Mouse (Mus musculus) midbrain, embryonic 11.5 days (tissue): ENCODE data around the gene Slc39a9. TPM values are rescaled to one million over a fixed set of nuclear protein-coding genes. Genes with fewer than 3 reads are reported as not detected.

Experiments used
- ATAC-seq: fragments of 200-750 bp; cut with Nextera tagmentation; 2 replicates; pipeline ENCODE4 v1.8.0; 2017; ENCODE audit warnings: moderate TSS enrichment, moderate library complexity; ENCODE audit not compliant: low FRiP score
- DNase-seq: peaks from one replicate; pipeline ENCODE4 v3.0.0; 2015; ENCODE audit warnings: low spot score; ENCODE audit errors: missing footprints
- H3K27ac ChIP-seq: fragments of 300-500 bp; sonication (generic); 2 replicates; pipeline ENCODE4 v1.5.1; 2014; ENCODE audit warnings: low read depth, low read length
- H3K27me3 ChIP-seq: fragments of 300-500 bp; sonication (generic); 2 replicates; pipeline ENCODE4 v1.6.1; 2014; ENCODE audit warnings: mild to moderate bottlenecking, low read length, moderate library complexity, mixed read lengths; ENCODE audit not compliant: control insufficient read depth, insufficient read depth
- H3K36me3 ChIP-seq: fragments of 300-500 bp; sonication (generic); 2 replicates; pipeline ENCODE4 v1.6.1; 2014; ENCODE audit warnings: mild to moderate bottlenecking, low read length, moderate library complexity, mixed read lengths; ENCODE audit not compliant: control insufficient read depth, insufficient read depth
- H3K4me1 ChIP-seq: fragments of 300-500 bp; sonication (generic); 2 replicates; pipeline ENCODE4 v1.6.1; 2014; ENCODE audit warnings: low read length; ENCODE audit not compliant: control insufficient read depth, insufficient read depth
- H3K4me2 ChIP-seq: fragments of 300-500 bp; sonication (generic); 2 replicates; pipeline ENCODE4 v1.6.1; 2014; ENCODE audit warnings: mild to moderate bottlenecking, moderate library complexity
- H3K4me3 ChIP-seq: fragments of 300-500 bp; sonication (generic); 2 replicates; pipeline ENCODE4 v1.5.1; 2014; ENCODE audit warnings: low read depth, low read length
- H3K9ac ChIP-seq: fragments of 300-500 bp; sonication (generic); 2 replicates; pipeline ENCODE4 v1.6.1; 2014; ENCODE audit warnings: low read length
- H3K9me3 ChIP-seq: fragments of 300-500 bp; sonication (generic); 2 replicates; pipeline ENCODE4 v1.6.1; 2016; ENCODE audit warnings: low read length; ENCODE audit not compliant: control insufficient read depth
- WGBS: fragments of 180-500 bp; shearing (Covaris S2); extraction: QIAGEN DNeasy Blood & Tissue Kit; methylation state at CpG from one replicate; pipeline ENCODE4 v1.1.7; 2014; 5-methylcytosine and 5-hydroxymethylcytosine counted together
- polyA plus RNA-seq: library from polyadenylated mRNA; unstranded; fragments of >200 nt; fragmentation: Nextera tagmentation; extraction: Ambion mirVana; gene quantifications from 2 replicates; pipeline ENCODE4 v1.2.1, GENCODE M21; 2014

Slc39a9 gene
- polyA plus RNA-seq, 1 experiment from 2014 or later = 29.8 TPM

DNA sequence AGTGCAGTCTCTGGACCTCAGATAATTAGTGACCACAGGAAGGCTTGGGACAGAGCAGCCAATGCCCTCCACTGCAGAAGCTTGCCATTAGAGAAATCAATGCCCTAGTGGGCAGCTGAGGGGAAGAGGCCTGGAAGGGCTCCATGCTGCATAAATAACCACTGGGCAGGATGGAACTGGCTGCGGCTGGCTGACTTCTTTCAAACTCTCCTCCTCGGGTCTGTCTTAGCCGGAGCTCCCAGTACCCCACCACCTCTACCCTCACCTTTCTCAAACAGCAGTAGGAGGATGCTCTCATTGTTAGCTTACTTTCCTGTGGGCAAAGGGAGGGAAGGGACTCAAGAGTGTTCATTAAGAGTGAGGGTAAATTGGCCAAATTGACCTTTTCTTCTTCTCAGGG, 51.3 kb downstream of the Slc39a9 start:
- 72% methylated on average over 3 of the region's 3 CpGs for WGBS
- DNase-seq (peak; percentile 65), ATAC-seq (no peak)
- Histone ChIP-seq H3K36me3 (no peaks in the 10 kb centered on the region), H3K9me3 (no peaks in the 10 kb centered on the region), H3K4me2 (no peak overlapping the region), H3K4me1 (peaks cover 11% of the 10 kb centered on the region), H3K27me3 (peaks cover 36% of the 10 kb centered on the region), H3K4me3 (no peak overlapping the region), H3K9ac (no peak overlapping the region), H3K27ac (no peak overlapping the region)

DNA sequence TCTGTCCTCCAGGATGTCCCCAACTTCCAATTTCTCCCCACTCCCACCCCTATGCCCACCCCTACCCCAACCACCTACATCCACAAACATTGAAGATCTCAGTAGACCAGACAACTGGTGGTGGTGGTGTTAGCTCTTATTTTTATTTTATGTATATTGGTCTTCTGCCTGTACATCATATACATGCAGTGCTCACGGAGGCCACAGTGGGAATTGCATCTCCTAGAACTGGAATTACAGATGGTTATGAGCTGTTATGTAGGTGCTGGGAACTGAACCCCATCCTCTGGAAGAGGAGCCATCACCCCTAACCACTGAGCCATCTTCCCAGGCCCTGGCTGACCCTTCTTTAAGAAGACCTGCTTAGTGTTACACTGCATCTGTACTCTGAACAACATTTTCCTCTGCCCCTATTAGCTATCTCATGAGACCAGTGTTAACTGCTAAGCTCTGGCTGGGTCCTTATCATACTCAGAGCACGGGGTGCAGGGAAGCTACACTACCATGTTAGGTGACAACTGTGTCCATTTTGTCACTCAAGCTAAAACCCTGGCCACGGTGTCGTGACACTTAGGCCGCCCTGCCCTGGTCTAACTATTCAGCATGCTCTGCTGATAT, 55.0 kb downstream of the Slc39a9 start:
- Histone ChIP-seq H3K4me3 (no peak overlapping the region), H3K36me3 (no peaks in the 10 kb centered on the region), H3K27ac (no peak overlapping the region), H3K9me3 (no peaks in the 10 kb centered on the region), H3K4me2 (no peak overlapping the region), H3K9ac (no peak overlapping the region), H3K27me3 (peaks cover 8% of the 10 kb centered on the region), H3K4me1 (no peaks in the 10 kb centered on the region)
- DNase-seq = no peak
- 89% methylated on average over 5 of the region's 5 CpGs for WGBS
- no peak for ATAC-seq

GRCm38 (mm10) chr12:80699144-80699531, 55.5 kb downstream of the Slc39a9 start:
- ATAC-seq = no peak

GRCm38 (mm10) chr12:80701332-80701731, 57.6 kb downstream of the Slc39a9 start:
- no peak for DNase-seq

More at GRCm38 (mm10) chr12:80699144-80699531, 55.5 kb downstream of the Slc39a9 start:
- Histone ChIP-seq H3K36me3 (no peaks in the 10 kb centered on the region), H3K27ac (no peak overlapping the region), H3K4me3 (no peak overlapping the region), H3K9ac (no peak overlapping the region), H3K9me3 (no peaks in the 10 kb centered on the region), H3K27me3 (peaks cover 3% of the 10 kb centered on the region; the same call in 1 of the 2 replicates), H3K4me1 (no peaks in the 10 kb centered on the region), H3K4me2 (no peak overlapping the region)
- WGBS = 72% methylated on average over 2 of the region's 2 CpGs
- no peak for DNase-seq

GRCm38 (mm10) chr12:80706208-80706914, 62.7 kb downstream of the Slc39a9 start:
- H3K4me1 ChIP-seq = no peaks in the 10 kb centered on the region
- H3K4me3 ChIP-seq = no peak overlapping the region
- H3K27me3 ChIP-seq = no peaks in the 10 kb centered on the region
- DNase-seq (no peak), ATAC-seq (no peak)
- no peaks in the 10 kb centered on the region for H3K36me3 ChIP-seq
- H3K9ac ChIP-seq = no peak overlapping the region
- no peak overlapping the region for H3K4me2 ChIP-seq
- H3K27ac ChIP-seq = no peak overlapping the region
- 62% methylated on average over 11 of the region's 11 CpGs for WGBS
- no peaks in the 10 kb centered on the region for H3K9me3 ChIP-seq

More at GRCm38 (mm10) chr12:80701332-80701731, 57.6 kb downstream of the Slc39a9 start:
- Histone ChIP-seq H3K27me3 (no peaks in the 10 kb centered on the region), H3K27ac (no peak overlapping the region), H3K9ac (no peak overlapping the region), H3K4me1 (no peaks in the 10 kb centered on the region), H3K4me2 (no peak overlapping the region), H3K4me3 (no peak overlapping the region), H3K9me3 (no peaks in the 10 kb centered on the region), H3K36me3 (no peaks in the 10 kb centered on the region)
- ATAC-seq = no peak
- WGBS = 85% methylated on average over 7 of the region's 7 CpGs

DNA sequence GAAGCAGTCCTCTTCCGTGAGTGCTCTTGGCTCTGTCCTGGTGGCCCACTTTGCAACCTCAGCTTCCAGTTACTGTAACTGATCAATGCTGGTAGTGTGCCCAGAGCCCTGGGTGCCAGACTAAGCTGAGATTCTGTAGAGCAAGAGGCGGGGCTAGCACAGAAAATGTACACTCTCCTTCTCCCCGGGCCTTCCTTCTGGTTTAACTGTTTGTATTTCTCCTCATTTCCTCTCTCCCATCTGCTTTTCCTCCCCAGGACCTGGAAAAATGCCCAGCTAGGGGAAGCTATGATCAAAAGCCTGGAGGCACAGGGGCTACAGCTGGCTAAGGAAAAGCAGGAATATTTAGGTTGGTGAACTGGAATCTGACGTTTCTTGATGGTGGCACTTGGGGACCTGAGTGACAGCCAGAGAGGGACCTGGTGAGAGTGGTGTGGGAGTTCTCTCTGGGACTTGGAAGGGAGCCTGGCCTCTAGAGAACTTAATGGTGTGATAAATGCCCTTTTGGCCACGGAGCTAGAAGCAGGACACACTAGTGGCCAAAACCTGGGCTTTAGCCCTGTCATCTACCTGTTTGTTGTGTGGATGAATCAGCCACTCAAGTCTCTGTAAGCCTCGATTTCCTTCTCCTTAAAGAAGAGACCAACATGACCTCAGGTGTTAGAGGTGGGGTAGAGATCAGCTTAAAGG, 63.4 kb downstream of the Slc39a9 start:
- H3K9ac ChIP-seq = no peak overlapping the region

GRCm38 (mm10) chr12:80715915-80716314, 72.2 kb downstream of the Slc39a9 start:
- DNase-seq = no peak
- no peak overlapping the region for H3K4me3 ChIP-seq
- 87% methylated on average over 6 of the region's 6 CpGs for WGBS

More for the DNA sequence above, 63.4 kb downstream of the Slc39a9 start:
- whole genome bisulfite sequencing = 75% methylated on average over 6 of the region's 6 CpGs
- no peak for ATAC-seq
- no peak overlapping the region for H3K27ac ChIP-seq
- no peaks in the 10 kb centered on the region for H3K4me1 ChIP-seq
- H3K36me3 ChIP-seq = no peaks in the 10 kb centered on the region
- no peaks in the 10 kb centered on the region for H3K9me3 ChIP-seq
- no peaks in the 10 kb centered on the region for H3K27me3 ChIP-seq
- H3K4me3 ChIP-seq = no peak overlapping the region
- no peak overlapping the region for H3K4me2 ChIP-seq
- no peak for DNase-seq

DNA sequence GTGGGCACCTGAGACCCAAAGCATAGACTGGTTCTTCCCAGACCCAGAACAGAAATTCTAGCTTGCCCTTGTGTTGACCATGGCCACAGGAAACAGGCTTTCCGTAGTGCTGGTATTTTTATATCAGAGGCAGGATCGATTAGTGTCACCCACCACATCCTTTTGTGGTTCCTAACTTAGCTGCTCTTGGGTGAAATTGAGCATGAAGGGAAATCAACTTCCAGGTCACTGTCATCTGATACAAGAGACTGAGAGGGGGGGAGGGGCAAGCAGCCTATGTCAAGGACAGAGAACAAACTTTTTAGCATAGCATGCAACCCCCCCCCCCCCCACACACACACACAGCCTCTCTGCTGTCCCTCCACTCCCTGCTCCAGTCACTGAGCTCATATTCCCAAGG, 75.5 kb downstream of the Slc39a9 start:
- 74% methylated on average over 2 of the region's 2 CpGs for WGBS
- no peak for DNase-seq
- no peak overlapping the region for H3K4me3 ChIP-seq
- no peak overlapping the region for H3K9ac ChIP-seq
- no peak overlapping the region for H3K27ac ChIP-seq
- no peaks in the 10 kb centered on the region for H3K9me3 ChIP-seq
- no peak overlapping the region for H3K4me2 ChIP-seq
- ATAC-seq = no peak
- peaks cover 3% of the 10 kb centered on the region for H3K4me1 ChIP-seq
- no peaks in the 10 kb centered on the region for H3K36me3 ChIP-seq
- no peaks in the 10 kb centered on the region for H3K27me3 ChIP-seq

More at GRCm38 (mm10) chr12:80715915-80716314, 72.2 kb downstream of the Slc39a9 start:
- no peak for ATAC-seq
- H3K9ac ChIP-seq = no peak overlapping the region
- H3K36me3 ChIP-seq = no peaks in the 10 kb centered on the region
- no peaks in the 10 kb centered on the region for H3K9me3 ChIP-seq
- no peak overlapping the region for H3K4me2 ChIP-seq
- H3K27ac ChIP-seq = no peak overlapping the region
- H3K27me3 ChIP-seq = no peaks in the 10 kb centered on the region
- H3K4me1 ChIP-seq = peaks cover 3% of the 10 kb centered on the region

DNA sequence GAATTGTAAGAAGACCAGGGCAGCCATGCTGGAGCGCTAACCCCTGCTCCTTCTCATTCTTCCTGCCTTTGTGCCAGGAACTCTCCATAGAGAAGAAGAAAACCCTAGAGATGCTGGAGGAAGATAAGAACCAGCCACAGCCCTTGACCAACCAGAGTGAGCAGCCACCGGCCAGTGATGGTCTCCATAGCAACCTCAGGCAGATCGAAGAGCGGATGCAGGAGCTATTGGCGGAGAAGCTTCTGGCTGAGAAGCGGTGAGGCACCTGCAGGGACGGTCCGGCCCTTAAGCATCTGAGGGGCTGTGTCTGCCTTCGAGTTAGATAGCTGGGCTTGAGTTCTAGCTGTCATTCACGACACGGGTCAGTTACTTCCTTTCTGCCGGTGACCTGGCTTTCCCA, 76.8 kb downstream of the Slc39a9 start:
- ATAC-seq (0 out of 2 replicates have a peak, but pooled peaks have one; percentile 27), DNase-seq (no peak)
- no peaks in the 10 kb centered on the region for H3K9me3 ChIP-seq
- no peak overlapping the region for H3K4me2 ChIP-seq
- no peak overlapping the region for H3K27ac ChIP-seq
- no peaks in the 10 kb centered on the region for H3K36me3 ChIP-seq
- H3K27me3 ChIP-seq = no peaks in the 10 kb centered on the region
- peaks cover 3% of the 10 kb centered on the region for H3K4me1 ChIP-seq
- H3K9ac ChIP-seq = no peak overlapping the region
- 32% methylated on average over 12 of the region's 12 CpGs for WGBS
- H3K4me3 ChIP-seq = no peak overlapping the region
